Mouse (Mus musculus): Measurements from ENCODE around the gene Qsox1. TPM values are rescaled to one million over a fixed set of nuclear protein-coding genes. Genes with fewer than 3 reads are reported as not detected.

The Qsox1 gene
- polyA plus RNA-seq, 1 experiment from 2014 or later: 28.5 TPM

GRCm38 (mm10) chr1:155729113-155729795 lies 83.4 kb downstream of the Qsox1 start:
- Histone ChIP-seq H3K4me2 (ENCODE audit: low read length) (no peak overlapping the region), H3K36me3 (ENCODE audit: insufficient read depth, low read length) (no peaks in the 10 kb centered on the region), H3K27me3 (ENCODE audit: insufficient read depth, low read length) (peaks cover 60% of the 10 kb centered on the region), H3K27ac (no peak overlapping the region), H3K4me1 (replicated peaks; ENCODE audit: insufficient read depth, low read length) (no peaks in the 10 kb centered on the region), H3K9me3 (replicated peaks; ENCODE audit: low read length) (no peaks in the 10 kb centered on the region), H3K9ac (ENCODE audit: low read depth, low read length) (no peak overlapping the region), H3K4me3 (replicated peaks; ENCODE audit: low read depth, low read length) (no peak overlapping the region)
- no peak for DNase-seq (ENCODE audit: low spot score)
- WGBS: 2% methylated on average over 23 of the region's 23 CpGs
- no peak for TF ChIP-seq CTCF (IDR thresholded peaks at IDR 0.05; ENCODE audit: low read depth)
- no peak for ATAC-seq (replicated peaks; ENCODE audit: low FRiP score, low read depth)

- Histone ChIP-seq H3K4me1 (replicated peaks; ENCODE audit: insufficient read depth, low read length) (no peaks in the 10 kb centered on the region), H3K4me3 (replicated peaks; ENCODE audit: low read depth, low read length) (no peak overlapping the region), H3K36me3 (ENCODE audit: insufficient read depth, low read length) (no peaks in the 10 kb centered on the region), H3K27me3 (ENCODE audit: insufficient read depth, low read length) (peaks cover 49% of the 10 kb centered on the region), H3K27ac (no peak overlapping the region), H3K4me2 (ENCODE audit: low read length) (no peak overlapping the region), H3K9me3 (replicated peaks; ENCODE audit: low read length) (no peaks in the 10 kb centered on the region), H3K9ac (ENCODE audit: low read depth, low read length) (no peak overlapping the region)
- ATAC-seq (replicated peaks; ENCODE audit: low FRiP score, low read depth): no peak
- 18% methylated on average over 10 of the region's 10 CpGs for WGBS
- DNase-seq (ENCODE audit: low spot score): no peak
- TF ChIP-seq CTCF (IDR thresholded peaks at IDR 0.05; ENCODE audit: low read depth): no peak
Observed at GRCm38 (mm10) chr1:155727830-155728229, 84.9 kb downstream of the Qsox1 start.

Other genes starting within 250 kb of the Qsox1 start
- not detected in 2 replicates for gene Lhx4, start 61.2 kb downstream of the Qsox1 start, polyA plus RNA-seq (2015; fragmentation: Nextera tagmentation; extraction: Ambion mirVana)
- gene Cep350, start 160.4 kb upstream of the Qsox1 start, polyA plus RNA-seq (2015; fragmentation: Nextera tagmentation; extraction: Ambion mirVana): 7.0 and 7.9 TPM in 2 replicates
- gene Tor1aip2, start 222.5 kb upstream of the Qsox1 start, polyA plus RNA-seq (2015; fragmentation: Nextera tagmentation; extraction: Ambion mirVana): 89.4 and 92.5 TPM in 2 replicates
- 54.7 and 55.2 TPM in 2 replicates for gene Tor1aip1, start 223.6 kb upstream of the Qsox1 start, polyA plus RNA-seq (2015; fragmentation: Nextera tagmentation; extraction: Ambion mirVana)